Mouse (Mus musculus) liver, embryonic 14.5 days (tissue): ENCODE data around the gene Dcaf12. TPM values are rescaled to one million over a fixed set of nuclear protein-coding genes. Genes with fewer than 3 reads are reported as not detected.

ENCODE experiments used
- ATAC-seq: fragments of 200-750 bp; cut with Nextera tagmentation; 2 replicates; pipeline ENCODE4 v1.8.0; 2017; ENCODE audit warnings: moderate number of reproducible peaks, mild to moderate bottlenecking, moderate library complexity; ENCODE audit not compliant: insufficient read depth
- DNase-seq, 3 experiments: peaks; one replicate each; pipeline ENCODE4 v3.0.0-alpha.2; 2012 to 2013; ENCODE audit warnings: low read depth in 3 of 3, low spot score in 3 of 3
- H3K27ac ChIP-seq: fragments of 300-500 bp; sonication (generic); 2 replicates; pipeline ENCODE4 v1.5.1; 2014; ENCODE audit warnings: moderate library complexity, mild to moderate bottlenecking, control low read depth, inconsistent platforms
- H3K27me3 ChIP-seq: fragments of 300-500 bp; sonication (generic); 2 replicates; pipeline ENCODE4 v1.6.1; 2014; ENCODE audit warnings: mild to moderate bottlenecking, low read length, moderate library complexity; ENCODE audit not compliant: control insufficient read depth, insufficient read depth
- H3K36me3 ChIP-seq: fragments of 300-500 bp; sonication (generic); replicated peaks from 2 replicates; pipeline ENCODE4 v1.6.1; 2014; ENCODE audit warnings: low read depth; ENCODE audit not compliant: control insufficient read depth, insufficient read depth
- H3K4me1 ChIP-seq, 2 experiments: fragments of 200-500 bp in 1 of 2; fragments of 300-500 bp in 1 of 2; sonication (generic) in 1 of 2; replicated peaks; 2 replicates each; pipeline ENCODE4 v1.6.1; 2012 to 2014; ENCODE audit warnings: antibody characterized with exemption in 1 of 2, inconsistent platforms in 1 of 2, low read length in 1 of 2; ENCODE audit not compliant: control insufficient read depth in 2 of 2, insufficient read depth in 2 of 2
- H3K4me2 ChIP-seq: fragments of 300-500 bp; sonication (generic); 2 replicates; pipeline ENCODE4 v1.6.1; 2014; ENCODE audit warnings: low read depth, mild to moderate bottlenecking, control low read depth, moderate library complexity
- H3K4me3 ChIP-seq, 2 experiments: fragments of 200-500 bp in 1 of 2; fragments of 300-500 bp in 1 of 2; sonication (generic) in 1 of 2; 2 replicates each; pipeline ENCODE4 v1.5.1; 2012 to 2014; ENCODE audit warnings: low read depth in 2 of 2, low read length in 2 of 2, mild to moderate bottlenecking in 2 of 2, control low read depth in 1 of 2, inconsistent platforms in 1 of 2, moderate library complexity in 1 of 2; ENCODE audit not compliant: insufficient read depth in 1 of 2
- H3K9ac ChIP-seq: fragments of 300-500 bp; sonication (generic); replicated peaks from 2 replicates; pipeline ENCODE4 v1.6.1; 2014; ENCODE audit warnings: mild to moderate bottlenecking, control low read depth, moderate library complexity
- H3K9me3 ChIP-seq: fragments of 300-500 bp; sonication (generic); 2 replicates; pipeline ENCODE4 v1.6.1; 2016; ENCODE audit warnings: low read length, mixed read lengths; ENCODE audit not compliant: control insufficient read depth
- CTCF ChIP-seq: IDR thresholded peaks from 2 replicates; pipeline ENCODE4 v1.5.1; 2016; ENCODE audit warnings: antibody characterized with exemption, low read depth, control low read depth
- EP300 ChIP-seq: IDR thresholded peaks from 2 replicates; pipeline ENCODE4 v1.6.1; 2016; ENCODE audit warnings: antibody characterized with exemption, low read depth
- WGBS: fragments of 180-500 bp; shearing (Covaris S2); extraction: QIAGEN DNeasy Blood & Tissue Kit; methylation state at CpG from one replicate; pipeline ENCODE4 v1.1.7; 2014; ENCODE audit not compliant: insufficient replicate concordance; 5-methylcytosine and 5-hydroxymethylcytosine counted together
- polyA plus RNA-seq, 2 experiments: library from polyadenylated mRNA; depleted of rRNA in 1 of 2; stranded (reverse) in 1 of 2; unstranded in 1 of 2; fragments of >200 nt; fragmentation: Nextera tagmentation in 1 of 2; extraction: Ambion mirVana in 1 of 2; gene quantifications; 2 replicates each; pipeline versions ENCODE4 v1.2.1 to v1.2.3; 2012 to 2014

Dcaf12 gene
- polyA plus RNA-seq, 2 experiments, result 30.8 to 47.3 TPM

DNA sequence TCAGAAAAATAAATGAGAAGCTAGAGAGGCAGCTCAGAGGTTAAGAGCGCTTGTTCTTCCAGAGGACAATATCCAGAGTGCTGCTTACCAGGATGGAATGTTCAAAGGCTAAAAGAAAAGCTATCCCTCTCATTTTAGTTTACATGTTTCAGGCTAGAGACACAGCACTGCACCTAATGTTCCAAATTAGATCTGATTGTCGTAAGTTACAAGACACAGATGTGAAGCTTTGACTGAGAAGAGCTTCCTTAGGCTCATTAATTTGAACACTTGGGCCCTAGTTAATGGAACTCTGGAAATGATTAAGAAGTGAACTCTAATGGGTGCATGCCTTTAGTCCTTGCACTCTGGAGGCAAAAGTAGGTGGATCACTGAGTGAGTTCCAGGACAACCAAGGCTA, 60.9 kb downstream of the Dcaf12 start:
- Histone ChIP-seq H3K36me3 (peaks cover 25% of the 10 kb centered on the region), H3K4me2 (no peak overlapping the region), H3K4me3 (no peak overlapping the region), H3K9me3 (no peaks in the 10 kb centered on the region), H3K27me3 (no peaks in the 10 kb centered on the region), H3K9ac (no peak overlapping the region), H3K27ac (no peak overlapping the region), H3K4me1 (no peaks in the 10 kb centered on the region; a peak in 1 of 4 replicates)
- no peak for DNase-seq
- WGBS, result 90% methylated on average over 2 of the region's 2 CpGs
- no peak for ATAC-seq
- TF ChIP-seq CTCF (no peak), EP300 (no peak)

DNA sequence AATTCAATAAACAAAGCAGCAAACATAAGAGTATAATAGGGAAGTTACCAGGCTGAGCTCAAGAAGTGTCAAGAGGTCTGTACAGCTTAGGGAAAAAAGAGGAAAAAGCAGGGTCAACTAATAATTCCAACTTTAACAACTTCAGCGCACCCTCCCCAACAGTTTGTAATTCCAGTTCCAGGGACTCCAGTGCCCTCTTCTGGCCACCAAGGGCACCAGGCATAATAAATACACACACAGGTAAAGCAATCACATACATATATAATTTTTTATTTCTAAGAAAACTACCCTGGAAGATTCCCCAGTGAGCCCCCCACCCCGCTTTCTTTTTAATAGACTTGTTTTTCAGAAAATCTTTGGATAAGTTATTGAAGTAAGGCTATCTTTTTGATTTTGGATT, 69.3 kb downstream of the Dcaf12 start:
- Histone ChIP-seq H3K27me3 (no peaks in the 10 kb centered on the region), H3K27ac (no peak overlapping the region), H3K4me1 (no peaks in the 10 kb centered on the region), H3K9me3 (no peaks in the 10 kb centered on the region), H3K4me3 (no peak overlapping the region), H3K9ac (no peak overlapping the region), H3K4me2 (no peak overlapping the region), H3K36me3 (peaks cover 45% of the 10 kb centered on the region)
- 92% methylated on average over 2 of the region's 2 CpGs for WGBS
- ATAC-seq (no peak), DNase-seq (no peak)
- TF ChIP-seq CTCF, result peak; percentile 51
- no peak for TF ChIP-seq EP300

Other genes with a start within 250 kb of the Dcaf12 start
- gene Aqp3, start 216.7 kb downstream of the Dcaf12 start, polyA plus RNA-seq (2012; rRNA removed), result 15.6 and 18.3 TPM in 2 replicates
- gene Aqp3, start 216.7 kb downstream of the Dcaf12 start, polyA plus RNA-seq (2014; fragmentation: Nextera tagmentation; extraction: Ambion mirVana), result 5.8 and 8.7 TPM in 2 replicates
- 9.4 and 9.5 TPM in 2 replicates for gene Nol6, start 190.4 kb downstream of the Dcaf12 start, polyA plus RNA-seq (2012; rRNA removed)
- gene Nol6, start 190.4 kb downstream of the Dcaf12 start, polyA plus RNA-seq (2014; fragmentation: Nextera tagmentation; extraction: Ambion mirVana), result 8.5 and 10.2 TPM in 2 replicates
- 14.7 and 44.4 TPM in 2 replicates for gene Ube2r2, start 179.1 kb downstream of the Dcaf12 start, polyA plus RNA-seq (2012; rRNA removed)
- gene Ube2r2, start 179.1 kb downstream of the Dcaf12 start, polyA plus RNA-seq (2014; fragmentation: Nextera tagmentation; extraction: Ambion mirVana), result 31.9 and 38.4 TPM in 2 replicates
- 17.7 and 18.9 TPM in 2 replicates for gene Ubap2, start 39.7 kb downstream of the Dcaf12 start, polyA plus RNA-seq (2012; rRNA removed)
- gene Ubap2, start 39.7 kb downstream of the Dcaf12 start, polyA plus RNA-seq (2014; fragmentation: Nextera tagmentation; extraction: Ambion mirVana), result 17.2 and 24.8 TPM in 2 replicates
- 12.4 and 16.9 TPM in 2 replicates for gene Ubap1, start 34.1 kb upstream of the Dcaf12 start, polyA plus RNA-seq (2012; rRNA removed)
- 21.4 and 24.4 TPM in 2 replicates for gene Ubap1, start 34.1 kb upstream of the Dcaf12 start, polyA plus RNA-seq (2014; fragmentation: Nextera tagmentation; extraction: Ambion mirVana)
- 3.4 and 4.2 TPM in 2 replicates for gene Kif24, start 150.0 kb upstream of the Dcaf12 start, polyA plus RNA-seq (2012; rRNA removed)
- gene Kif24, start 150.0 kb upstream of the Dcaf12 start, polyA plus RNA-seq (2014; fragmentation: Nextera tagmentation; extraction: Ambion mirVana), result 4.0 and 4.2 TPM in 2 replicates
- gene Nudt2, start 150.3 kb upstream of the Dcaf12 start, polyA plus RNA-seq (2012; rRNA removed), result 7.6 and 13.3 TPM in 2 replicates
- 22.4 and 22.5 TPM in 2 replicates for gene Nudt2, start 150.3 kb upstream of the Dcaf12 start, polyA plus RNA-seq (2014; fragmentation: Nextera tagmentation; extraction: Ambion mirVana)
- 0.39 and 0.44 TPM in 2 replicates for gene AI464131, start 188.2 kb upstream of the Dcaf12 start, polyA plus RNA-seq (2012; rRNA removed)
- 0.33 and 0.62 TPM in 2 replicates for gene AI464131, start 188.2 kb upstream of the Dcaf12 start, polyA plus RNA-seq (2014; fragmentation: Nextera tagmentation; extraction: Ambion mirVana)
- gene 1110017D15Rik, start 202.4 kb upstream of the Dcaf12 start, polyA plus RNA-seq (2012; rRNA removed), result not detected in 2 replicates
- not detected in 2 replicates for gene 1110017D15Rik, start 202.4 kb upstream of the Dcaf12 start, polyA plus RNA-seq (2014; fragmentation: Nextera tagmentation; extraction: Ambion mirVana)